Mouse (Mus musculus): ENCODE results near the gene Olfr1489. TPM values are rescaled to one million over a fixed set of nuclear protein-coding genes. Genes with fewer than 3 reads are reported as not detected.
"Not testable (repeated sequence)": the region's sequence is repeated elsewhere in the genome, so short reads cannot be mapped to it uniquely, and the experiment has no call there.

Gene Olfr1489
- total RNA-seq (2021) = not detected
- long read RNA-seq, experiment 1 = 0 reads
- long read RNA-seq, experiment 2 = 0 reads

DNA sequence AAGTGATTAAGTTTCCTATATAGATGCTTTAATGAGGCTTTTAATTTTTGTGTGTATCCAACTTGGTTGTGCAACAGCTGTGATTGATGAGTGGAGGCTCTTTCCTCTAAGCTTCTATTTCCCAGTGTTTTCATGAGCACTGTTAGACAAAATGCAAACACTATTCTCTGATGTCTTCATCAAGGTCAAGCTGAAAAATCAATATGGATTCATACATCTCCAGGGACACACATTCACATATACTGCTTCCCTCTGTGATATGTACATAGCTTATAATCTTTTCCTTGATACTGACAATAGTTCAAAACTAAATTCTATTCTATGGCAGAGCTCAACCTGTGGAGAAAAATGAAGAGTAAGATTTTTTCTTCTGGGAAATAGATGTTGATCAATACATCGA lies at the start of gene Olfr1489:
Gene Olfr1489 (plus strand): TSS at position 301 of the 400 bp plus-strand sequence.
- intact Hi-C loops (cut with DNase I) = no loop called here
- DNase-seq = no peak

- intact Hi-C loops (cut with DNase I) = no loop called here
- DNase-seq = no peak
These were observed 48.2 kb upstream of the Olfr1489 start, which contains the start of gene Olfr1484 for GRCm38 (mm10) chr19:13583211-13583610. Gene Olfr1484, plus strand, starts transcription at chr19:13583511.

GRCm38 (mm10) chr19:13617075-13617474 lies 14.3 kb upstream of the Olfr1489 start, which contains the start of gene Olfr1487:
Gene Olfr1487, plus strand, starts transcription at chr19:13617375.
- intact Hi-C loops (cut with DNase I); DNase-seq: not testable (repeated sequence)

GRCm38 (mm10) chr19:13650791-13651190 lies 19.4 kb downstream of the Olfr1489 start, which contains the start of gene Olfr1490:
Gene Olfr1490, plus strand, starts transcription at chr19:13651091.
- no peak for DNase-seq
- intact Hi-C loops (cut with DNase I) = no loop called here

Small RNA genes within 50 kb of the gene (microRNA-seq; reads per million reads assigned to microRNA genes)
- gene Gm22323 (0 reads per million in 2 experiments), gene Gm23931 (0 reads per million in 2 experiments)

Other genes with a start within 250 kb of the Olfr1489 start
- not detected for gene Olfr1469, start 223.8 kb upstream of the Olfr1489 start, total RNA-seq (2021)
- gene Olfr1471, start 188.2 kb upstream of the Olfr1489 start, total RNA-seq (2021) = not detected
- not detected for gene Olfr1472, start 175.5 kb upstream of the Olfr1489 start, total RNA-seq (2021)
- gene Olfr1474, start 162.1 kb upstream of the Olfr1489 start, total RNA-seq (2021) = not detected
- gene Olfr1475, start 151.4 kb upstream of the Olfr1489 start, total RNA-seq (2021) = not detected
- not detected for gene Olfr1477, start 131.1 kb upstream of the Olfr1489 start, total RNA-seq (2021)
- gene Olfr1480, start 103.7 kb upstream of the Olfr1489 start, total RNA-seq (2021) = not detected
- gene Olfr1484, start 48.1 kb upstream of the Olfr1489 start, total RNA-seq (2021) = not detected
- gene Olfr1487, start 14.2 kb upstream of the Olfr1489 start, total RNA-seq (2021) = not detected
- not detected for gene Olfr1490, start 19.5 kb downstream of the Olfr1489 start, total RNA-seq (2021)
- gene Olfr1491, start 65.6 kb downstream of the Olfr1489 start, total RNA-seq (2021) = not detected
- gene Olfr1493-ps1, start 91.7 kb downstream of the Olfr1489 start, total RNA-seq (2021) = not detected
- not detected for gene Olfr1494, start 108.1 kb downstream of the Olfr1489 start, total RNA-seq (2021)
- not detected for gene Olfr1495, start 133.0 kb downstream of the Olfr1489 start, total RNA-seq (2021)
- gene Olfr1496, start 146.3 kb downstream of the Olfr1489 start, total RNA-seq (2021) = not detected
- not detected for gene Olfr1497, start 166.6 kb downstream of the Olfr1489 start, total RNA-seq (2021)
- gene Olfr1499, start 187.8 kb downstream of the Olfr1489 start, total RNA-seq (2021) = not detected
- gene Olfr1500, start 198.9 kb downstream of the Olfr1489 start, total RNA-seq (2021) = not detected
- not detected for gene Olfr1501, start 219.1 kb downstream of the Olfr1489 start, total RNA-seq (2021)
- gene Olfr1502, start 230.2 kb downstream of the Olfr1489 start, total RNA-seq (2021) = not detected